14 mouse cellular contexts compared by ENCODE assay signal in the genomic region with DNA sequence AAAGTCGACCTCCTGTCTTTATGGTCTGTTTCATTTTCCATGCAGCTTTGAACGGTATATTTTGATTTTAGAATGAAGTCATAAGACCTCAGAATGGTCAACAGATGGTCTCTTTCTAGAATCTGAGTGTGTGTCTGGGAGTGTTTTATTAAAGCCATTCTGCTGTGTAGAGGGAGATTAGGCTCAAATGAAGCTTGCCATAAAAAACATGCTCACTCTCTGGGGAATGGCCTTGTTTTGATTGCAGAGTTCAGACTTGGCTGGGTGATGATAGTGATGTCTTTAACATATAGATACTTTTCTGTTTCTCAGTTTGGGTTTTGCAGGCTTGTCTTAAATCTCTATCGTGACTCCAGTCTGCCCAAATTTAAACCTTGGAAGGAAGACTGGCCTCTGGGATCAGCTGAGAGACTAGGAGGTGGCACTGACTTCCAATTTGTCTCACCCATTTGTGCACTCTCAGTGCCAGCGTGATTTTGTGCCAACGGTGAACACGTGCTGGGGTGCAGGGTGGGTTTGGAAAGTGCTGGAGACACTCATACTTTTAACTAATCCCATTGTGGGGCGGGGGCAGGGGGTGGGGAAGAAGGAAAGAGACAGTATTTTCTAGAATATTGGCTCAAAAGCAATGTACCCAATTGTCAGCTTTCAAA. TPM values are rescaled to one million over a fixed set of nuclear protein-coding genes. Genes with fewer than 3 reads are reported as not detected.
DNase-seq lines count a peak whose midpoint lies in the region; ATAC-seq and TF ChIP-seq lines count a peak whose summit lies in the region.
"Had no signal": no experiment of that assay in that cellular context is flagged by ENCODE, and none has a peak within 500 bp of the region (broad histone marks: within the 10 kb centered on the region; RNA-seq: fewer than 3 reads in every experiment).

No protein-coding gene starts in this region.

- WGBS in embryonic facial prominence, embryonic 12.5 days: 45% methylated on average over 7 of the region's 7 CpGs
- 63% methylated on average over 7 of the region's 7 CpGs for WGBS in heart, embryonic 13.5 days
- 44% methylated on average over 7 of the region's 7 CpGs for WGBS in limb, embryonic 13.5 days

- H3K9ac ChIP-seq in embryonic facial prominence, embryonic 12.5 days: no peak overlapping the region
- H3K9ac ChIP-seq in heart, embryonic 13.5 days: no peak overlapping the region
- no peak overlapping the region for H3K9ac ChIP-seq in limb, embryonic 13.5 days

- no peak for ATAC-seq in embryonic facial prominence, embryonic 12.5 days (ENCODE audit: insufficient number of reproducible peaks, insufficient read depth, low FRiP score, low TSS enrichment)
- no peak for ATAC-seq in heart, embryonic 13.5 days (ENCODE audit: extremely low read depth, insufficient number of reproducible peaks, low FRiP score, low TSS enrichment)
- ATAC-seq in limb, embryonic 13.5 days (ENCODE audit: low FRiP score, low read depth): peak; percentile 57; the same call in 1 of the 2 replicates

- no peak overlapping the region for H3K4me2 ChIP-seq in embryonic facial prominence, embryonic 12.5 days (replicated peaks)
- no peak overlapping the region for H3K4me2 ChIP-seq in heart, embryonic 13.5 days
- H3K4me2 ChIP-seq in limb, embryonic 13.5 days (replicated peaks): no peak overlapping the region; the same call in 1 of the 2 replicates

- DNase-seq in layer of hippocampus, adult 2 months (ENCODE audit: low spot score in 2 of 2): no peak
- no peak for DNase-seq in layer of hippocampus, adult 11-12 months (ENCODE audit: low spot score)
- no peak for DNase-seq in c-Kit-positive CD71-positive TER-119-positive erythroid progenitor cells, embryonic 14.5 days (ENCODE audit: low spot score)
- no peak for DNase-seq in liver
- DNase-seq: cerebellum, adult 18-20 months; lung, postnatal 4 days; right cerebral cortex, postnatal 25 days had no signal

- 0 out of 2 replicates have a peak overlapping the region, but pooled peaks have one; percentile 18 for H3K27ac ChIP-seq in layer of hippocampus, adult 2 months
- peak overlapping the region; percentile 72 for H3K27ac ChIP-seq in embryonic facial prominence, embryonic 12.5 days
- H3K27ac ChIP-seq in heart, embryonic 13.5 days (replicated peaks): peak overlapping the region; percentile 95
- H3K27ac ChIP-seq in limb, embryonic 13.5 days: peak overlapping the region; percentile 77
- H3K27ac ChIP-seq: left cerebral cortex, adult 2 months had no signal

- H3K36me3 ChIP-seq in embryonic facial prominence, embryonic 12.5 days: no peaks in the 10 kb centered on the region
- H3K36me3 ChIP-seq in heart, embryonic 13.5 days: no peaks in the 10 kb centered on the region
- H3K36me3 ChIP-seq in limb, embryonic 13.5 days: no peaks in the 10 kb centered on the region

- no peaks in the 10 kb centered on the region for H3K9me3 ChIP-seq in embryonic facial prominence, embryonic 12.5 days
- H3K9me3 ChIP-seq in heart, embryonic 13.5 days: no peaks in the 10 kb centered on the region
- H3K9me3 ChIP-seq in limb, embryonic 13.5 days: peaks cover 6% of the 10 kb centered on the region; the same call in 1 of the 2 replicates

- H3K4me1 ChIP-seq in embryonic facial prominence, embryonic 12.5 days: peaks cover 27% of the 10 kb centered on the region
- peaks cover 44% of the 10 kb centered on the region for H3K4me1 ChIP-seq in heart, embryonic 13.5 days
- peaks cover 44% of the 10 kb centered on the region for H3K4me1 ChIP-seq in limb, embryonic 13.5 days

- no peak for TF ChIP-seq CTCF in layer of hippocampus, adult 2 months (conservative IDR thresholded peaks at IDR 0.05)

- H3K4me3 ChIP-seq in layer of hippocampus, adult 2 months: no peak overlapping the region
- no peak overlapping the region for H3K4me3 ChIP-seq in embryonic facial prominence, embryonic 12.5 days
- no peak overlapping the region for H3K4me3 ChIP-seq in heart, embryonic 13.5 days
- H3K4me3 ChIP-seq in limb, embryonic 13.5 days: no peak overlapping the region
- H3K4me3 ChIP-seq: left cerebral cortex, adult 2 months had no signal

- no peaks in the 10 kb centered on the region for H3K27me3 ChIP-seq in embryonic facial prominence, embryonic 12.5 days
- no peaks in the 10 kb centered on the region for H3K27me3 ChIP-seq in heart, embryonic 13.5 days (replicated peaks)
- H3K27me3 ChIP-seq in limb, embryonic 13.5 days: no peaks in the 10 kb centered on the region

RNA-seq across cellular contexts. Expression of gene Fbln1, which starts 26.1 kb away (rescaled TPM):
- 10 to 100 TPM; 13.4 to 13.8 TPM for total RNA-seq in layer of hippocampus, adult 2 months (2021)
- polyA plus RNA-seq in embryonic facial prominence, embryonic 12.5 days (2016; fragmentation: Nextera tagmentation; extraction: Ambion mirVana): 236 and 250 TPM in 2 replicates
- polyA plus RNA-seq in heart, embryonic 13.5 days (2015; fragmentation: Nextera tagmentation; extraction: Ambion mirVana): 125 and 139 TPM in 2 replicates
- polyA plus RNA-seq in limb, embryonic 13.5 days (2015; fragmentation: Nextera tagmentation; extraction: Ambion mirVana): 217 and 232 TPM in 2 replicates

RNA-seq across cellular contexts. Expression of gene Ribc2, which starts 47.8 kb away (rescaled TPM):
- total RNA-seq in layer of hippocampus, adult 2 months (2021): under 1 TPM; 0.44 to 0.49 TPM
- polyA plus RNA-seq in embryonic facial prominence, embryonic 12.5 days (2016; fragmentation: Nextera tagmentation; extraction: Ambion mirVana): 0.98 and 1.0 TPM in 2 replicates
- 0.11 TPM in 1 of 2 replicates, not detected in the other for polyA plus RNA-seq in heart, embryonic 13.5 days (2015; fragmentation: Nextera tagmentation; extraction: Ambion mirVana)
- polyA plus RNA-seq in limb, embryonic 13.5 days (2015; fragmentation: Nextera tagmentation; extraction: Ambion mirVana): 0.83 and 1.3 TPM in 2 replicates
- total RNA-seq: adrenal gland, adult 18-20 months had no signal

RNA-seq across cellular contexts. Expression of gene Smc1b, which starts 47.9 kb away (rescaled TPM):
- under 1 TPM; 0.08 to 0.12 TPM for total RNA-seq in layer of hippocampus, adult 2 months (2021)
- polyA plus RNA-seq in embryonic facial prominence, embryonic 12.5 days (2016; fragmentation: Nextera tagmentation; extraction: Ambion mirVana): 0.22 and 0.31 TPM in 2 replicates
- polyA plus RNA-seq in heart, embryonic 13.5 days (2015; fragmentation: Nextera tagmentation; extraction: Ambion mirVana): 0.08 and 0.09 TPM in 2 replicates
- polyA plus RNA-seq in limb, embryonic 13.5 days (2015; fragmentation: Nextera tagmentation; extraction: Ambion mirVana): 0.18 and 0.24 TPM in 2 replicates
- total RNA-seq: adrenal gland, adult 18-20 months; left cerebral cortex, adult 2 months had no signal
- polyA plus RNA-seq: gonadal fat pad, adult 2 months; neural tube, embryonic 11.5 days had no signal

Comparison
In these comparisons a context has a peak if more than half of its experiments do, and no peak if none do; other contexts are left out.
1. H3K27ac ChIP-seq: peak in every context shown above with its lines; median percentile 95 in heart, embryonic 13.5 days; 77 in limb, embryonic 13.5 days; 72 in embryonic facial prominence, embryonic 12.5 days; 18 in layer of hippocampus, adult 2 months.